Mouse (Mus musculus): Measurements from ENCODE around the gene Slc38a7. TPM values are rescaled to one million over a fixed set of nuclear protein-coding genes. Genes with fewer than 3 reads are reported as not detected.

Gene Slc38a7
- polyA plus RNA-seq, 1 experiment = 46.9 TPM

DNA sequence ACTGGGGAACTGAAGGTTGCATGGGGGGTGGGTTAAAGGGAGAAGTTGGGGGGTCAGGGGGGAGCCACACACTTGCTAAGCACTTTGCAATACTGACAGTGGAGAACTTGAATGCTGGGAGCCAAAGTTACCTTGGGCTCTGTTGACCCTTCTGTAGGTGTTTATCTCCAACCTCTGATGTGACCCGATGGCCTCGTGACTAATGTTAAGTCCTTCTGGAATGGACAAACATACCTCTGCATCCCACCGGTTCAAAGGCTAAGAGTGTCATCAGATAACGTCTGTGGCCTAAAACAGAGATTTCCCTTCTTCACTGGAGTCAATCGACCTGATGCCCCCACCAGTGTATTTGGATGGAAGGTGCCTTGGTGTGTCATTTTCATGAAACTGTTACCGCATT lies 32.1 kb downstream of the Slc38a7 start:
- Histone ChIP-seq H3K36me3 (ENCODE audit: control insufficient read depth, insufficient read depth) (no peaks in the 10 kb centered on the region), H3K4me2 (ENCODE audit: low read depth) (no peak overlapping the region), H3K27me3 (ENCODE audit: control insufficient read depth, insufficient read depth, insufficient read length) (no peaks in the 10 kb centered on the region), H3K4me3 (no peak overlapping the region), H3K79me2 (ENCODE audit: control insufficient read depth, insufficient read depth) (no peaks in the 10 kb centered on the region), H3ac (ENCODE audit: control insufficient read depth, insufficient read length) (no peak overlapping the region)
- TF ChIP-seq MYOD1 (IDR thresholded peaks at IDR 0.05; ENCODE audit: control insufficient read depth in 1 of 3, insufficient read length in 2 of 3, low read depth in 2 of 3) (no peak), E2F4 (IDR thresholded peaks at IDR 0.05; ENCODE audit: insufficient read depth) (no peak), SRF (IDR thresholded peaks at IDR 0.05; ENCODE audit: control insufficient read depth, insufficient read length, low read depth) (no peak), POLR2AphosphoS2 (IDR thresholded peaks at IDR 0.05; ENCODE audit: insufficient read length, low read depth) (no peak), MAX (IDR thresholded peaks at IDR 0.05; ENCODE audit: low read depth) (no peak), POLR2A (IDR thresholded peaks at IDR 0.05; ENCODE audit: insufficient read length, low read depth) (no peak), TCF3 (IDR thresholded peaks at IDR 0.05; ENCODE audit: insufficient read length, low read depth) (no peak), REST (IDR thresholded peaks at IDR 0.05; ENCODE audit: insufficient read depth, insufficient read length) (no peak), USF1 (IDR thresholded peaks at IDR 0.05; ENCODE audit: low read depth) (no peak), TCF12 (IDR thresholded peaks at IDR 0.05; ENCODE audit: insufficient read depth, poor library complexity, severe bottlenecking) (no peak), CEBPB (IDR thresholded peaks at IDR 0.05; ENCODE audit: insufficient read depth, poor library complexity, severe bottlenecking) (no peak), MYOG (IDR thresholded peaks at IDR 0.05; ENCODE audit: control insufficient read depth in 1 of 3, insufficient read depth in 1 of 3, insufficient read length in 2 of 3, low read depth in 2 of 3) (no peak)

DNA sequence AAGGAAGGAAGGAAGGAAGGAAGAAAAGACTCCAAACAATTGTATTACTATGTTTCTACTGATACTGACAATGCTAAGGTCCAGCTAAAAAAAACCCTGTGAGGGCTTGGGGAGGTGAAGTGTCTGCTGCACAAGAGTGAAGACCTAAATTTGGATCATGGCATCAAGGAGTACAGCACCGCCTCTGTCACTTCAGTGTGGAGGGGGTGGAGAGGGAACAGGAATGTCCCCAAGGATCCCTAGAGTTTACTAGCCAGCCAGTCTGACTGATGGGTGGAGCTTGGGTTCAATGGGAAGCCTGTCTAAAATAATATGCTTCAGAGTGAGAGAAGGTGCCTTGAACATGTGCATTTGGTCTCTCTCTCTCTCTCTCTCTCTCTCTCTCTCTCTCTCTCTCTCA lies 35.1 kb downstream of the Slc38a7 start:
- Histone ChIP-seq H3ac (ENCODE audit: control insufficient read depth, insufficient read length) (no peak overlapping the region), H3K27me3 (ENCODE audit: control insufficient read depth, insufficient read depth, insufficient read length) (no peaks in the 10 kb centered on the region), H3K79me2 (ENCODE audit: control insufficient read depth, insufficient read depth) (no peaks in the 10 kb centered on the region), H3K36me3 (ENCODE audit: control insufficient read depth, insufficient read depth) (no peaks in the 10 kb centered on the region), H3K4me2 (ENCODE audit: low read depth) (peak overlapping the region; percentile 18), H3K4me3 (no peak overlapping the region)
- no peak for TF ChIP-seq USF1 (IDR thresholded peaks at IDR 0.05; ENCODE audit: low read depth)
- no peak for TF ChIP-seq TCF3 (IDR thresholded peaks at IDR 0.05; ENCODE audit: insufficient read length, low read depth)
- no peak for TF ChIP-seq E2F4 (IDR thresholded peaks at IDR 0.05; ENCODE audit: insufficient read depth)
- TF ChIP-seq CEBPB (IDR thresholded peaks at IDR 0.05; ENCODE audit: insufficient read depth, poor library complexity, severe bottlenecking) = no peak
- no peak for TF ChIP-seq SRF (IDR thresholded peaks at IDR 0.05; ENCODE audit: control insufficient read depth, insufficient read length, low read depth)
- TF ChIP-seq MAX (IDR thresholded peaks at IDR 0.05; ENCODE audit: low read depth) = no peak
- no peak for TF ChIP-seq MYOG (IDR thresholded peaks at IDR 0.05; ENCODE audit: control insufficient read depth in 1 of 3, insufficient read depth in 1 of 3, insufficient read length in 2 of 3, low read depth in 2 of 3)
- no peak for TF ChIP-seq POLR2A (IDR thresholded peaks at IDR 0.05; ENCODE audit: insufficient read length, low read depth)
- no peak for TF ChIP-seq REST (IDR thresholded peaks at IDR 0.05; ENCODE audit: insufficient read depth, insufficient read length)
- TF ChIP-seq TCF12 (IDR thresholded peaks at IDR 0.05; ENCODE audit: insufficient read depth, poor library complexity, severe bottlenecking) = no peak
- TF ChIP-seq MYOD1 (IDR thresholded peaks at IDR 0.05; ENCODE audit: control insufficient read depth in 1 of 3, insufficient read length in 2 of 3, low read depth in 2 of 3) = no peak
- TF ChIP-seq POLR2AphosphoS2 (IDR thresholded peaks at IDR 0.05; ENCODE audit: insufficient read length, low read depth) = no peak

DNA sequence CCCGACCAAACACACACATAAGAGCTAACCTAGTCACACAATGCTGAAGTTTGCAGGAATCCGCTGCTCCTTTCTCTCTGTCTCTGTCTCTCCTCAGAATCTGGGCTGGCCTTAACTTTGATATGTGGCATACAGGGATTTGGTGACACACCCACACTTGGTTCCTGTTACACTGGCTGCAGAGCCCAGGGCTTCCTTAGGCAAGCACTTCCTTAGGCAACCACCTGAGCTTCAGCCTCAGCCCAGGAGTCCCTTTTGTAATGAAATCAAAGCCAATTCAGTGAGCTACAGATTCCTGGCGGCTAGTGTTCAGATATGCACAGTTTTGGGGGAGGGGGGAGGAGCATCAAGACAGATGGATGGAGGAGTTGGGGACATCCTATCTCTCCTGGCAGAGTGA lies 35.7 kb downstream of the Slc38a7 start:
- H3K36me3 ChIP-seq (ENCODE audit: control insufficient read depth, insufficient read depth) = no peaks in the 10 kb centered on the region
- H3ac ChIP-seq (ENCODE audit: control insufficient read depth, insufficient read length) = no peak overlapping the region
- TF ChIP-seq MAX (IDR thresholded peaks at IDR 0.05; ENCODE audit: low read depth) (no peak), MYOD1 (IDR thresholded peaks at IDR 0.05; ENCODE audit: control insufficient read depth in 1 of 3, insufficient read length in 2 of 3, low read depth in 2 of 3) (no peak), CEBPB (IDR thresholded peaks at IDR 0.05; ENCODE audit: insufficient read depth, poor library complexity, severe bottlenecking) (no peak), REST (IDR thresholded peaks at IDR 0.05; ENCODE audit: insufficient read depth, insufficient read length) (no peak), MYOG (IDR thresholded peaks at IDR 0.05; ENCODE audit: control insufficient read depth in 1 of 3, insufficient read depth in 1 of 3, insufficient read length in 2 of 3, low read depth in 2 of 3) (no peak), SRF (IDR thresholded peaks at IDR 0.05; ENCODE audit: control insufficient read depth, insufficient read length, low read depth) (no peak), TCF12 (IDR thresholded peaks at IDR 0.05; ENCODE audit: insufficient read depth, poor library complexity, severe bottlenecking) (no peak)
- H3K79me2 ChIP-seq (ENCODE audit: control insufficient read depth, insufficient read depth) = no peaks in the 10 kb centered on the region
- H3K27me3 ChIP-seq (ENCODE audit: control insufficient read depth, insufficient read depth, insufficient read length) = no peaks in the 10 kb centered on the region
- no peak overlapping the region for H3K4me2 ChIP-seq (ENCODE audit: low read depth)
- no peak overlapping the region for H3K4me3 ChIP-seq

DNA sequence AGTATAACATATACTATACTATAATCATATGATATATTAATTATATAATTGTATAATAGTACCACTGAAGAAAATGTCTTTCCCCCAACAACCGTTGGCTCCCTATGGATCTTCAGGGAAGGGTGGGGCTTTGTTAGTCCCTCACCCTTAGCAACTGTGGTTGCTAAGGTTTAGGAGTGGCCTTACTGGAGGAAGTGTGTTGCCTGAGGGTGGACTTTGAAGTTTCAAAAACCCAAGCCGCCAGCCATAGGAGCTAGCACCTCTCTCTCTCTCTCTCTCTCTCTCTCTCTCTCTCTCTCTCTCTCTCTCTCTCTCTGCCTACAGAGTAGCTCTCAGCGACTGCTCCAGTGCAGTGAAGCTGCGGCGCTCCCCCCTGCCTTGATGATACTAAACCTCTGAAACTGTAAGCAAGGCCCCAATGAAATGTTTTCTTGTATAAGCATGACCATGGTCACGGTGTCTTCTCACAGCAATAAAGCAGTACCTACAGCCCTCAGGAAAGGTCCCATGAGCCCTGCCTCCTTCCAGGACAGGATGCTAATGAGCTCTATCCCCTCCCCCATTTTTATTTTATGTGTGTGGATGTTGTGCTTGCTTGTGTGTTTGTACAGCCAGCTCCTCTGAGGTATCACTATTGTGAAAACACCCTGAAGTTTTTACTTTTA lies 37.2 kb downstream of the Slc38a7 start:
- Histone ChIP-seq H3K4me2 (ENCODE audit: low read depth) (no peak overlapping the region), H3K4me3 (no peak overlapping the region), H3K27me3 (ENCODE audit: control insufficient read depth, insufficient read depth, insufficient read length) (no peaks in the 10 kb centered on the region), H3K79me2 (ENCODE audit: control insufficient read depth, insufficient read depth) (no peaks in the 10 kb centered on the region), H3K36me3 (ENCODE audit: control insufficient read depth, insufficient read depth) (no peaks in the 10 kb centered on the region), H3ac (ENCODE audit: control insufficient read depth, insufficient read length) (no peak overlapping the region)
- TF ChIP-seq MYOG (IDR thresholded peaks at IDR 0.05; ENCODE audit: control insufficient read depth in 1 of 3, insufficient read depth in 1 of 3, insufficient read length in 2 of 3, low read depth in 2 of 3) (no peak), MAX (IDR thresholded peaks at IDR 0.05; ENCODE audit: low read depth) (no peak), CEBPB (IDR thresholded peaks at IDR 0.05; ENCODE audit: insufficient read depth, poor library complexity, severe bottlenecking) (no peak)

DNA sequence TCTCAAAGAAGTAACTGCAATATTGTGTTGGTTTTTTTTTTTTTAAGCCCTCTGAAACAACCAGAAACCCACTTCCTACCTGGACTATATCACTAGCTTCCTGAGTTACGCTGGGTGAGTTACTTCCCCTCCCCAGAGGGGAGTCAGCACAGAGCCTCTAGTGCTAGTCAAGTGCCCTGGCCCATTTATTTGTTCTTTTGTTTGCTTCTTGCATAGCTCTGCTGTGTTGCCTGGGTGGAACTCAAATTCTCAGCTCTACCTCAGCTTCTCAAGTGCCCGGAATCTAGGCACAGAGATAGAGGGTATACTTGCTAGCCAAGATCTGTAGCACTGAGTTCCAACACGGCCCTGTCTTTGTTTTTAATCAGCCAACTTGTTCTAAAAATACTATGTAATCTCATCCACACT lies 43.2 kb downstream of the Slc38a7 start:
- Histone ChIP-seq H3K36me3 (ENCODE audit: control insufficient read depth, insufficient read depth) (no peaks in the 10 kb centered on the region), H3K27me3 (ENCODE audit: control insufficient read depth, insufficient read depth, insufficient read length) (no peaks in the 10 kb centered on the region), H3K4me2 (ENCODE audit: low read depth) (peak overlapping the region; percentile 3), H3K4me3 (no peak overlapping the region), H3K79me2 (ENCODE audit: control insufficient read depth, insufficient read depth) (peaks cover 21% of the 10 kb centered on the region), H3ac (ENCODE audit: control insufficient read depth, insufficient read length) (no peak overlapping the region)
- TF ChIP-seq CEBPB (IDR thresholded peaks at IDR 0.05; ENCODE audit: insufficient read depth, poor library complexity, severe bottlenecking) (no peak), SRF (IDR thresholded peaks at IDR 0.05; ENCODE audit: control insufficient read depth, insufficient read length, low read depth) (no peak), USF1 (IDR thresholded peaks at IDR 0.05; ENCODE audit: low read depth) (no peak), MAX (IDR thresholded peaks at IDR 0.05; ENCODE audit: low read depth) (no peak), REST (IDR thresholded peaks at IDR 0.05; ENCODE audit: insufficient read depth, insufficient read length) (no peak), MYOG (IDR thresholded peaks at IDR 0.05; ENCODE audit: control insufficient read depth in 1 of 3, insufficient read depth in 1 of 3, insufficient read length in 2 of 3, low read depth in 2 of 3) (no peak), TCF12 (IDR thresholded peaks at IDR 0.05; ENCODE audit: insufficient read depth, poor library complexity, severe bottlenecking) (no peak), POLR2AphosphoS2 (IDR thresholded peaks at IDR 0.05; ENCODE audit: insufficient read length, low read depth) (no peak), POLR2A (IDR thresholded peaks at IDR 0.05; ENCODE audit: insufficient read length, low read depth) (no peak), MYOD1 (IDR thresholded peaks at IDR 0.05; ENCODE audit: control insufficient read depth in 1 of 3, insufficient read length in 2 of 3, low read depth in 2 of 3) (no peak), TCF3 (IDR thresholded peaks at IDR 0.05; ENCODE audit: insufficient read length, low read depth) (no peak), E2F4 (IDR thresholded peaks at IDR 0.05; ENCODE audit: insufficient read depth) (no peak)

Measured in myocyte (in vitro differentiated cells).